Mouse (Mus musculus) leukemia stem cell, adult 10-12 weeks (primary cell): ENCODE measurements around the gene Lin7b. TPM values are rescaled to one million over a fixed set of nuclear protein-coding genes. Genes with fewer than 3 reads are reported as not detected.

Source experiments
- polyA plus RNA-seq: library from polyadenylated mRNA; stranded (reverse); fragments of >175 nt; gene quantifications from 2 replicates; pipeline ENCODE4 v1.2.3, GENCODE M21; 2012; ENCODE audit warnings: low replicate concordance

Gene Lin7b
- polyA plus RNA-seq: 0.80 TPM in 1 of 2 replicates, not detected in the other

DNA sequence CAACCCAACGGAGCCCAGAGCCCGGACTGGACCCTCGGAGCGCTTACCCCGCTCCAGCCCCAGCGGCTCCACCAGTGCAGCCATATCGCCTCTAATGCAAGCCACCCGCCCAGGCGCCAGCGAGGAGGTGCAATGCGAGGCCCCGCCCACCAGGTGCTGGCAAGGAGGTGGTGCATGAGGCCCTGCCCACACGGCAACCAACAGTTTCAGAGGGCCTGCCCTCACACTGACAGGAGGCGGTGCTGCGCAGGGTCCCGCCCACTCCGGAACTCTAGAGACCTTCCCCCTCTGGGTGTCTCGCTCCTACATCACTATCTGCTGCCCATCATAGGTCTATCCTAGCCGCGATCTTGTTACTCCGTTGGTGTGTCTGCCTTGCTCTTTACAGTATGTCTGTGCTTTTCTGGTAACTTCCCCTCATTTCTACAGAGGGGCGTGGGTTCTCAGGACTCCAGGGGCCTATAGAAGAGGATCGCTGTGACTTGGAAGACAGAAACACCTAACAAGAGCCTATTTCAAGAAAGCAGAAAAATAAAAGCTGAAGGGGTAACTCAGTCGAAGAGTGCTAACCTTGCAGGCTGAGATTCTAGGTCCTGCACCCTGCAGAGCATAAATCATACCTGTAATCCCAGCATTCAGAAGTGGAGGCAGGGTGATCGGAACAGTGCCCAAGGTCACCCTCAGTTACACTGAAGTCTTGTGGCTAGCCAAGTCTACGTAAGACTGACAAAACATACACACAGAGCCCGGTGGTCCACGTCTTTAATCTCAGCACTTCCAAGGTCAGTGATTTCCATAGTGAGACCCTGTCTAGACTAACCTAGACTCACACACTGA, at the start of gene Lin7b:
TSS of gene Lin7b (minus strand) at position 109 of the 837 bp plus-strand sequence.

DNA sequence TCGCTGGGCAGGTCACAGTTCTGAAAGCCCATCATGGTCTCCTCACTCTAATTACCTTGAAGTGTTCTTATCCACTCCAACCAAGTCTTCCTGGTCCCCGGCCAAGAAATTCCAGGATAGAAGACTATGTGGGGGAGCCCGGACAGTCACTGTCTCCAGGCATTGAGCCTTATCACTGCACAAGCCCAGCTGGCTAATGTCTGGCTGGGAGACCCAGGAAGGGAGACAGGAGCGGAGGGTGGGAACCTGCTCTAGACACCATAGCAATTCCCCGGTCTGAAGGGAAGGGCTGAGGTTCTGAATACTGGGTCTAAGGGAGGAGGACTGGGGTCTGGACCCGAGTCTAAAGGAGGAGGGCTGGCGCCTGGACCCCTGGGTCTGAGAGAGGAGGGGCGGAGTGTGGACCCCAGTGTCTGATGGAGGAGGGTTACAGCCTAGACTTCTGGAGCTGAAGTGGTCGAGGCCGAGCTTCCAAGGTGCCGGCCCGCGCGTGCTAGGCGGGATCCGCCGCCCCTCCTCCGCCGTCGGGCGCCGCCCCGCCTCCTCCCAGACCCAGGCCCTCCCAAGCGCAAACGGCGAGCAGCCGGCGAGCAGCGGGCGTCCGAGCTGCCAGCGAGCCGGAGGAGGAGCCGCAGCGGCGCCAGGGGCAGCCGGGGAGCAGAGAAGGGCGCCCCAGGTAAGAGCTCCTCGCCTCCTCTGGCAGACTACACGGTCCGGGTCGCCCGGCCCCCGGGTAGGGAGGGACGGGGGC, 42.9 kb upstream of the Lin7b start, which contains the start of gene Ntf5:
TSS of gene Ntf5 (plus strand) at position 583 of the 751 bp plus-strand sequence.

DNA sequence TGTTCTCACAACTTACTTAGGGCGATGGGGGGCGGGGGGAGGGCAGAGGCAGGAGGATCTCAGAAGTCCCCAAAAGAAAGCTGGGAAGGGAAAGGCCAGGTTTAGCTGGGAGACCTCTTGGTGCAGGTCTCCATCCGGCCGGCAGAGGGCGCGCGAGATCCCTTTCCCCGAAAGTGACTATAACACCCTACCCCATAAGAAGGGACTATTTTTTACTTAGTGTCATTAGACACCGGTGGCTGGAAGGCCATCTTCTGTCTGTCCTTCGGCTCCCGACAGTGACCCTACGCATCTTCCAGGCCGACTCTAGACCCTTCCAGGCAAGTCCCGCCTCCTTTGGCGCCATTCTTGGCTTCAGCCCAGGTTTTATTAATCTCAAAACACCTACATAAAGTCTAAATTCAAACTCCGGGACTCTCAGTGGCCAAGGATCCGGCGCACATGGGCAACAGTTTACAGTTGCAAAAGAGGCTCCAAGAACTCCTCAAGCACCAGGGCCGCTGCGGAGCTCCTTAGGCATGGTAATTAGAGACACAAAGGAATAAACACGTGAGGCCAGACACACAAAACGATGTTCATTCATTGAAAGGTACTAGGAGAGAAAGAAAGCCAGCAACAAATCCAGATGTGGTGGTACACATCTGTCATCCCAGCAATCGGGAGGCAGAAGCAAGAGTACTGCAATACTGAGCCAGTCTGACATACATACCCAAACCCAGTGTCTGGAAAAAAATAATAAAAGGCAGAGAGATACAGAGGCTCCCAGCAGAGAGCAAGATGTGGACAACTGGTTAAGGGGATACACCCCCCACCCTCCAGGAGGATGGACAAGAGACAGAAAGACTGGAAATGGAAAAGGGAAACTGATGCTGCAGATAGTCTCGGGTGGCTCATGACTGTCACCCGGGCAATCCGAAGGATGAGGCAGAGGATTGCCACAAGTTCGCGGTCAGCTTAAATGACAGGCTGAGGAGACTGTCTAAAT, 35.0 kb upstream of the Lin7b start, which contains the start of gene Kcna7:
TSS of gene Kcna7 (plus strand) at position 563 of the 985 bp plus-strand sequence.

DNA sequence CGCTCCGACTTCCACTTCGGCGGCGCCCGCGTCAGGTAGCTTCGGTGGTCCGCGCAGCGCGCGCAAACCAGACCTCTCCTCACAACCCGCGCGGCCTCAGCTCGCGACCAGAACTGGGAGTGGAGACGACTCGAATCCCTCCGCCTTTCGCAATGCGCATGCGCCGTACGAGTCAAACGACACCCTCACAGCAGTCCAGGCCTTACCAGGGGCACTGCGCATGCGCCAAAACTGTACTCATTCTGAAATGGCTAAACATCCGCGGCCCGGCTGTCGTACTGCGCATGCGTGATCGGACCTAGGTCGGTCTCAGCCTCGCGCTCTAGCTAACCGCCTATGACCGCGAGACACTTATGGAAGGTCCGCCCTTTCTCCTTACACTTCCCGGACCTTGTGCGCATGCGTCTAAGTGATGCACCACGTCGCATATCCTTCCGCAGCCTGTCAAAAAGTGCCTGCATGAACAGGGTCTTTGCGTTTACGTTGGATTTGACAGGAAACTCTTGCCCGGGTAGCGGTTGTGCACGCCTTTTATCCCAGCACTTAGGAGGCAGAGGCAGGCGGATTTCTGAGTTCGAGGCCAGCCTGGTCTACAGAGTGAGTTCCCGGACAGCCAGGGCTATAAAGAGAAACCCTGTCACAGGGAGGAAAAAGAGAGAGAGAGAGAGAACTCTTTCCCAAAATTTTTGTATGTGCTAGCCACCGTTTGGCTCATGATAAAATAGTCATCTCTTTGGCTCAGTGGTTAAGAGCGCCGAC, 25.4 kb upstream of the Lin7b start, which contains the start of gene Snrnp70:
TSS of gene Snrnp70 (minus strand) at position 165 of the 759 bp plus-strand sequence.

DNA sequence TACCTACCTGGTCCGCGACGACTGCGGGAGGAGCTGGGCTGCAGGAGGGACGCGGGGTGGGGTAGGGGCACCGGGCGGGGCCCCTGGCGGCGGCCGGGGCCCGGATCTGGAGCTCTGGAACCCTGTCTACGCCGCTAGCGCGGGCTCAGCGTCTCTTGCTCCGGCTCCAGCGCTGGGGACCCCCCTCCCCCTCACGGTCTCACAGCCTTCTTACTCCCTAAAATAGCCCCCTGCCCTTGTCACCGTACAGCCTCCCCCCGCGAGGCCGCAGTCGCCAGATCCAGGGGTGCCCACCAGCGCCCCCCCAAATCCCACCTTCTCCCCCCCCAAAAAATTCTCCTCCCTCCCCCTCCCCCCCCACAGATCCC, 3.7 kb downstream of the Lin7b start, which contains the start of gene Ppfia3:
TSS of gene Ppfia3 (minus strand) at position 368 of the 368 bp plus-strand sequence.

DNA sequence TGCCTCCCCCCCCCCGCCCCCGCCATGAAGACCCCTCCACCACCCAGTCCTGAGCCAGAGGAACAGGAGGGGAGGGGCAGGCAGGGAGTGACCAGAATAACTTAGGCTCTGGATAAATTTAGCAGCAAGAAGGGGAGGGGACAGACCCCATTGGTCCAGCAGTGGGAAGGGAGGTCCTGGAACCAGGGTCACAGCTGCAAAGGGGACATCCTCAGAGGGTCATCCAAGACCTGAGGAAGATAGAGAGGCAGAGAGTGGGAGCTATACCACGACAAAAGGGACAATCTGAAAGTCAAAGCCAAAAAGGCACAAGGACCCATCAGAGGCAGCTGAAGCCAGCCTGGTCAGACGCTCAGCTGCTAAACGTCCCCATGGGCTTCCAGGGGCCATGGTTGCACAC, 35.3 kb downstream of the Lin7b start, which contains the start of gene Hrc:
TSS of gene Hrc (plus strand) at position 235 of the 400 bp plus-strand sequence.

DNA sequence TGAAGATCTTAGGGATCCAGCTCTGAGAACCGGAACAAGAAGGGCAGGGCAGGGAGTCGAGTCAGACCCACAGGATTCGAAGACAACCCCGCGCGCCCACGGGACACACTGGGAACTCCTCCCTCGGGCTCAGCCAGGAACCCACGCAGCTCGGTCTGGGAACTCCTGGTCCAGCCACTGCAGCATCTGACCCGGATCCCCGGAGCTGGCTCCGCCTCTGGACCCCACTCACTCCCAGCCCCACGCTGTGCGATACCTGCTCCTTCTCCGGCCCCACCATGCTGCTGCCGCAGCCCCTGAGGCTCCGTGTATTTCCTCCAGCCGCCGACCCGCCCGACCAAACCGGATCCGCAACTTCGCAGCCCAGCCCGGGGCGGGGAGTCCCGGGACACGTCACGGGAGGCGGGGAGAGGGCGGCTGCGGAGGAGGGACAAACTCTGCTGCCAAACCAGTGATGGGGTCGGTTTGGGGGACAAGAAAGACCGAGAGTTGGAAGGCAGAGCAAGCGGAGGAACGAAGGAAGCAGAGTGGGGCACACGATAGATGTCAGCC, 36.9 kb downstream of the Lin7b start, which contains the start of gene Trpm4:
TSS of gene Trpm4 (minus strand) at position 350 of the 552 bp plus-strand sequence.

Other genes starting within 250 kb of the Lin7b start
- gene Rps11, start 246.1 kb downstream of the Lin7b start, polyA plus RNA-seq: 30.5 and 135 TPM in 2 replicates
- 3,721 and 5,411 TPM in 2 replicates for gene Rpl13a, start 241.8 kb downstream of the Lin7b start, polyA plus RNA-seq
- gene Gm45713, start 234.4 kb downstream of the Lin7b start, polyA plus RNA-seq: 0.19 and 1.7 TPM in 2 replicates
- gene Flt3l, start 234.2 kb downstream of the Lin7b start, polyA plus RNA-seq: 27.9 and 74.5 TPM in 2 replicates
- 30.9 and 48.1 TPM in 2 replicates for gene Pih1d1, start 216.3 kb downstream of the Lin7b start, polyA plus RNA-seq
- gene Aldh16a1, start 216.0 kb downstream of the Lin7b start, polyA plus RNA-seq: 59.4 and 89.2 TPM in 2 replicates
- 0.08 and 0.46 TPM in 2 replicates for gene Slc17a7, start 206.6 kb downstream of the Lin7b start, polyA plus RNA-seq
- gene Gfy, start 191.0 kb downstream of the Lin7b start, polyA plus RNA-seq: 0.24 and 4.6 TPM in 2 replicates
- not detected in 2 replicates for gene Pth2, start 189.6 kb downstream of the Lin7b start, polyA plus RNA-seq
- 1.1 and 1.2 TPM in 2 replicates for gene Ccdc155, start 165.7 kb downstream of the Lin7b start, polyA plus RNA-seq
- gene Dkkl1, start 158.4 kb downstream of the Lin7b start, polyA plus RNA-seq: 46.7 and 92.2 TPM in 2 replicates
- 1.1 and 1.3 TPM in 2 replicates for gene Tead2, start 154.8 kb downstream of the Lin7b start, polyA plus RNA-seq
- gene Cd37, start 131.5 kb downstream of the Lin7b start, polyA plus RNA-seq: 162 and 431 TPM in 2 replicates
- gene Slc6a16, start 129.5 kb downstream of the Lin7b start, polyA plus RNA-seq: not detected in 2 replicates
- gene Slc6a21, start 93.1 kb downstream of the Lin7b start, polyA plus RNA-seq: 0.11 TPM in 1 of 2 replicates, not detected in the other
- gene Trpm4, start 36.8 kb downstream of the Lin7b start, polyA plus RNA-seq: 1.2 and 1.4 TPM in 2 replicates
- gene Hrc, start 35.3 kb downstream of the Lin7b start, polyA plus RNA-seq: not detected in 2 replicates
- 2.6 and 3.4 TPM in 2 replicates for gene Ppfia3, start 3.6 kb downstream of the Lin7b start, polyA plus RNA-seq
- gene Snrnp70, start 25.2 kb upstream of the Lin7b start, polyA plus RNA-seq: 650 and 741 TPM in 2 replicates
- gene Kcna7, start 35.1 kb upstream of the Lin7b start, polyA plus RNA-seq: not detected in 2 replicates
- not detected in 2 replicates for gene Ntf5, start 43.1 kb upstream of the Lin7b start, polyA plus RNA-seq
- gene Lhb, start 50.2 kb upstream of the Lin7b start, polyA plus RNA-seq: not detected in 2 replicates
- 11.4 and 11.8 TPM in 2 replicates for gene Gys1, start 64.3 kb upstream of the Lin7b start, polyA plus RNA-seq
- 293 and 559 TPM in 2 replicates for gene Ruvbl2, start 67.5 kb upstream of the Lin7b start, polyA plus RNA-seq
- 5,681 and 8,825 TPM in 2 replicates for gene Ftl1, start 89.3 kb upstream of the Lin7b start, polyA plus RNA-seq
- gene Bax, start 96.3 kb upstream of the Lin7b start, polyA plus RNA-seq: 180 and 264 TPM in 2 replicates
- gene Tulp2, start 111.3 kb upstream of the Lin7b start, polyA plus RNA-seq: 0.27 and 0.61 TPM in 2 replicates
- gene Gm45808, start 116.2 kb upstream of the Lin7b start, polyA plus RNA-seq: not detected in 2 replicates
- 0.83 and 1.7 TPM in 2 replicates for gene Dhdh, start 118.2 kb upstream of the Lin7b start, polyA plus RNA-seq
- 344 and 572 TPM in 2 replicates for gene Nucb1, start 139.8 kb upstream of the Lin7b start, polyA plus RNA-seq
- gene Ppp1r15a, start 155.7 kb upstream of the Lin7b start, polyA plus RNA-seq: 200 and 371 TPM in 2 replicates
- 2.0 and 2.8 TPM in 2 replicates for gene Plekha4, start 155.7 kb upstream of the Lin7b start, polyA plus RNA-seq
- gene Hsd17b14, start 184.3 kb upstream of the Lin7b start, polyA plus RNA-seq: 0.29 and 1.3 TPM in 2 replicates
- 17.8 and 57.8 TPM in 2 replicates for gene Bcat2, start 199.6 kb upstream of the Lin7b start, polyA plus RNA-seq
- gene Fgf21, start 244.9 kb upstream of the Lin7b start, polyA plus RNA-seq: 0.52 TPM in 1 of 2 replicates, not detected in the other
- gene Fut1, start 246.7 kb upstream of the Lin7b start, polyA plus RNA-seq: not detected in 2 replicates